Mouse (Mus musculus) layer of hippocampus, adult 2 months (tissue): ENCODE data around the gene Srpx2. TPM values are rescaled to one million over a fixed set of nuclear protein-coding genes. Genes with fewer than 3 reads are reported as not detected.

Source experiments
- DNase-seq, 2 experiments: peaks; one replicate each; pipeline ENCODE4 v3.0.0; 2022; ENCODE audit warnings: low spot score in 2 of 2
- H3K27ac ChIP-seq: fragments of 200-600 bp; 2 replicates; pipeline ENCODE4 v1.8.1; 2022
- H3K4me3 ChIP-seq: fragments of 200-600 bp; 2 replicates; pipeline ENCODE4 v1.8.1; 2022; ENCODE audit warnings: mild to moderate bottlenecking
- CTCF ChIP-seq: fragments of 200-600 bp; conservative IDR thresholded peaks from 2 replicates; pipeline ENCODE4 v1.8.1; 2022; ENCODE audit warnings: antibody characterized with exemption, mild to moderate bottlenecking, moderate library complexity
- total RNA-seq, 2 experiments: library from RNA; stranded (reverse); gene quantifications; 2 replicates each; pipeline ENCODE4 v1.2.3; 2021

Srpx2 gene
- total RNA-seq, 2 experiments from 2014 or later = 0.51 to 0.96 TPM

DNA sequence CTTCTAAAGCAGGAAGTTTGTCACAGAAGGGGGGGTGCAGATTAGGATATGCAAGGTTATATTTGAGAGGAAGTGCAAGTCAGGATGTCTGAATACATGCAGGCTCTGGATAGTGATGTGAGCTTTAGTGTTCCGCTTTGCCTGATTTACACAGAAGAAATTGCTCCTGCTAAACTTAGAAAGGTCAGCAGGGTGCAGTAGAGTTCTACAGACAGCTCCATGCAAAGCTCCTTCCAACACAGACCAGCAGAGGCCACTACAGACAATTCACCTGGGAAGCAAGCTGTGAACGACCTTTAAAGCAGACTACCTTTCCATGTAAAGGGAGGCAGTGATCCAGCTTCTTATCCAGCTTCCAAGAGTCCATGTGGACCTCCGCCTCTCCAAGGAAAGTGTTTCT lies 39.2 kb downstream of the Srpx2 start:
- H3K27ac ChIP-seq = no peak overlapping the region

GRCm38 (mm10) chrX:133954661-133955060 lies 46.4 kb downstream of the Srpx2 start:
- TF ChIP-seq CTCF = no peak
- Histone ChIP-seq H3K4me3 (no peak overlapping the region), H3K27ac (no peak overlapping the region)
- no peak for DNase-seq

More for the DNA sequence above, 39.2 kb downstream of the Srpx2 start:
- no peak overlapping the region for H3K4me3 ChIP-seq
- TF ChIP-seq CTCF = peak; percentile 88
- peak; percentile 30 to 41 for DNase-seq

- Histone ChIP-seq H3K27ac (no peak overlapping the region), H3K4me3 (no peak overlapping the region)
- TF ChIP-seq CTCF = no peak
- DNase-seq = no peak
Observed at GRCm38 (mm10) chrX:133960617-133961016, 52.4 kb downstream of the Srpx2 start.

- H3K4me3 ChIP-seq = no peak overlapping the region
- no peak for DNase-seq
- no peak for TF ChIP-seq CTCF
- H3K27ac ChIP-seq = no peak overlapping the region
Observed at GRCm38 (mm10) chrX:133964615-133965014, 56.4 kb downstream of the Srpx2 start.

- no peak for DNase-seq
- Histone ChIP-seq H3K27ac (no peak within 1 kb of the TSS), H3K4me3 (peak within 1 kb of the TSS; percentile 43)
- no peak for TF ChIP-seq CTCF
Observed at GRCm38 (mm10) chrX:133981231-133982002, 73.2 kb downstream of the Srpx2 start, which contains the start of gene Sytl4. TSS of gene Sytl4 (minus strand) at chrX:133981812.

Other genes starting within 250 kb of the Srpx2 start
- 10 to 100 TPM; 67.1 to 80.2 TPM for gene Pcdh19, start 219.4 kb upstream of the Srpx2 start, total RNA-seq
- gene Tnmd, start 57.4 kb upstream of the Srpx2 start, total RNA-seq = not detected
- gene Tspan6, start 10.0 kb upstream of the Srpx2 start, total RNA-seq = 10 to 100 TPM; 14.3 to 17.6 TPM
- 1 to 10 TPM; 1.5 TPM for gene Sytl4, start 73.4 kb downstream of the Srpx2 start, total RNA-seq
- 100 to 1,000 TPM in 1 of 2 experiments, 10 to 100 TPM in 1; 92.6 to 104 TPM for gene Cstf2, start 150.8 kb downstream of the Srpx2 start, total RNA-seq